Mouse (Mus musculus) frontal cortex, postnatal 36 days (tissue): ENCODE measurements around the gene Tnik.

Source experiments
- DNase-seq, 2 experiments: peaks; one replicate each; pipeline ENCODE4 v3.0.0; 2022; ENCODE audit warnings: low spot score in 2 of 2

The Tnik gene

DNA sequence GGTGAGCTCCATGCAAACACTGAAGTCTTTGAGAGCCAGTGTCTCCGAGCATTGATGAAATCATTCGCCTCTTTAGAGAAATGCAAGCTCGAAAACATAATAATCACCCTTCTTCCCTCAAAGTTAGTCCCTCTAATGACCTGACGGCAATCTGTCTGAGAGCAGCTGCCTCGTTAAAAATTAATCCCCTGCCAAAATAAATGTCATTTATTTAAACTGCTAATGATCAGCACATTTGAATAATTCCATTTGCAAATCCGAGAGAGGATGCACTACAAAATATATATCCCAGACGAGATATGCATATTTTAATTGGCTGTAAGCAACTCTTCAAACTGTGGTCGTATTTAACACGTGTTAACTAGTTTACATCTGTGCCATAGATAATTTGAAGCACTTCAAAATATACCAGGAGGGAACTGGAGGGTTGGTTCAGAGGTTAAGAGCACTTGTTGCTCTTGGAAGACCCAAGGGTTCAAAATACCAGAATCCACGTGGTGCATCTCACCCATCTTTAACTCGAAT is 281.4 kb downstream of the Tnik start:
- no peak for DNase-seq

DNA sequence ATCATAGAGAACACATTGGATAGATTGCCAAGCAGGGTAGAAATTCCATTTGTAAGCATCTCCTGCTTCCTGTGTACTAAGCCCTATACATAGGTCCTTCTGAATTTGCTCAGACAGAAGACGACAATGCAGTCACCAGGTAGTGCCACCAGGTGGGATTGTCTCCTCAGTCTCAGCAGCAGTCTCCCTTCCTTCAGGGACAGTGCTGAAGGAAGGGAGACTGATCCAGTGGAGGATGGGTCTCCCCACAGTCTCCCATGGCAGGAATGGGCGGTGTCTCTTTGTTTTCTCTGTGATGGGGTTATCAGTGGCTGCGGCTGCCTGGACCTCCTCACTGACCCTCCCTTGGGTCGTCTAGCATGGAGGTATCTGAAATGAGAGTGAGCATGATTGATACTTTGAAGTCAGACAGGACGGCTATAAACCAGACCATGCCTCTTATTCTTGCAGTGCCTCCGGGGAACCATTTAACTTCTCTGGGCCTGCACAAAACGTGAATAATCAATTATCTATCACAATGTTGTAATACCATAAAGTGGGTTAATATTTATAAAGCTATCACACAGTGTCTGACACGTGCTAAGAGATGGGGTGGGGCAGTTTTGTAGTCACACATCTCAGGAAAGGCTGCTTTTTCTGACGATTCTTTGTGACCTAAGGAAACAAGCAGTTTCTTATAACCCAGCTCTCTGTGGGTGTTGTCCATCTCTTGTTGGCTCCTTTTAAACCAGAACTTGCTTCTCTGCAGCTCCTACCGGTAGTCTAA is 285.1 kb downstream of the Tnik start:
- no peak for DNase-seq

DNA sequence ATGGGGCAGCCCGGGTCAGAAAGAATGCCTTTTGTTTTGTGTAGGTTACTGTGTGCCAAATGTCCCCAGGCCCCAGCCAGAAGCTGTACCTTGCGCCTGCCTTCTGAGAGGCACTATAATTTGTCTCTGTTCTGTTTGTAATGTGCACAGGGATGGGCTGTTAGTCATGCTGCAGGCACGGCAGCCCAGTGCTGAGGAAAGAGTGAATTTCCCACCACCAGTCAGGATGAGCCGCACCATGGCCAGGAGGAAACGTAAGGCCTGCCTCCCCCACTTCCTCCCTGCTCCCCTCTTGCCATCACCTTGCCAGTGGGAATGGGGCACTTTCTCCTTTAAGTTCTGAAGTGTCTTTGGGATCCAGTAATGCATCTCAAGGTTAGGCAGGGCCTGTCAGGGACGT is 286.4 kb downstream of the Tnik start:
- no peak for DNase-seq

DNA sequence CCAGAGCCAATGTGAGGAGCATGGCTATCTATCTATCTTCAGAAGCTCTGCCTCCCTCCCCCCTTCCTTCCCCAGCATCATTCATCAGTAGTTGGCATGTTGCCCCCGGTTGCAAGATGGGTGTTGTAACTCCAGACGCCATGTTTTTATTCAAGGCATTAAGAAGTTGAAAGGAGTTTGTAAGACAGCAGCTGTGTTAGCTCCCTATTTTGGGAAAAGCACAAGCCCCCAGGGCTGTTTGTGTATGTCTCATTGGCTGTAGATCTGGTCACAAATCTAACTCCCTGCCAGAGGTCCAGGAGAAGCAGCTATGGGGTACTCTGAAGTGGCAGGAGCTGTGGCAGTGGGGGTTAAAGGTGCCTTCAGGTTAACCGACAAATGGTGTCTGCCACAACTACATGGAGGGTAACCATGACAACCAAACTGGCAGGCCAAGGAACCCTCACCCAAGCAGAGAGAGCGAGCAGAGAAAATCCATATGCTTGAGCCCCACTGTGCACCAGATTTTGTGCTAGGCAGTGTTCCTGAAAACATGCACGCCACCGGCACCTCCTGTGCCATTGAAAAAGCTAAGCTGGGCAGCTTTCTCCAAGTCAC is 287.6 kb downstream of the Tnik start:
- DNase-seq = peak in 1 of 2 experiments; percentile 77

DNA sequence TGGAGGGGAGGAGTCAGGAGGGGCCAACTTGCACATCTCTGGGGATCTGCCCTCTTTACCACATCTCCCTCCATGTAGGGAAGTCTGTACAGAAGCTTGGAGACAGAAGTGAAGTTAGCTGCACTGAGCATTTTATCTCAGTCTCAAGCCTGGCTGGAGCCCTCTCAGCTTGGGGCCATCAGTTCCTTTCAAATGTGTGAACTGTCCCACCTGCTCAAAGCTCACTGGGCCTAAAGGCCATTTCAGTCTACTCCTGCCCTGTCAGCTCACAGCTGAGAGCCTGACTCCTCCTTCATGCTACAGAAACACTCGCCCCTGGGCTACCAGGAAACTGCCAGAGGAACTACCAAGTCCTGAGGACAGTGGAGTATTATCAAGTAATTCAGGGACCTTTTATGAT is 288.7 kb downstream of the Tnik start:
- no peak for DNase-seq

DNA sequence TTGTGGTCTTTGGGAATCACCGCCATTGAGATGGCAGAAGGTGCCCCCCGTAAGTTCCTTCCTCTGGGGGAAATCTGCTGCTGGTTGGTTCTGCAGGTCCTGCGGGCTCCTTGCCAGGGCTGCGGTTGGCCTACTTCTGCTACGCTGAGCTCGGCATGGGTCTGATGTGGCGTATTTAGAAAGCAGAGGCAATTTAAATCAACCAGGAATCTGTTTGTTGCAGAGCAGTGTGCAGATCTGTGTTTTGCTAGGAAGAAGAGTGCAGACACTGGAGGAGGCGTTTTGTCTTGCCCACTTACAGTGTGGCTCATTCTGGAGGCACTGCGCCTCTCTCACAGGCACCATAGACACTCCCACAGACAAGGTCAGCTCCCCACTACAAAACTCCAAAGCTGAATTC is 291.9 kb downstream of the Tnik start:
- DNase-seq = peak in 1 of 2 experiments; percentile 61

DNA sequence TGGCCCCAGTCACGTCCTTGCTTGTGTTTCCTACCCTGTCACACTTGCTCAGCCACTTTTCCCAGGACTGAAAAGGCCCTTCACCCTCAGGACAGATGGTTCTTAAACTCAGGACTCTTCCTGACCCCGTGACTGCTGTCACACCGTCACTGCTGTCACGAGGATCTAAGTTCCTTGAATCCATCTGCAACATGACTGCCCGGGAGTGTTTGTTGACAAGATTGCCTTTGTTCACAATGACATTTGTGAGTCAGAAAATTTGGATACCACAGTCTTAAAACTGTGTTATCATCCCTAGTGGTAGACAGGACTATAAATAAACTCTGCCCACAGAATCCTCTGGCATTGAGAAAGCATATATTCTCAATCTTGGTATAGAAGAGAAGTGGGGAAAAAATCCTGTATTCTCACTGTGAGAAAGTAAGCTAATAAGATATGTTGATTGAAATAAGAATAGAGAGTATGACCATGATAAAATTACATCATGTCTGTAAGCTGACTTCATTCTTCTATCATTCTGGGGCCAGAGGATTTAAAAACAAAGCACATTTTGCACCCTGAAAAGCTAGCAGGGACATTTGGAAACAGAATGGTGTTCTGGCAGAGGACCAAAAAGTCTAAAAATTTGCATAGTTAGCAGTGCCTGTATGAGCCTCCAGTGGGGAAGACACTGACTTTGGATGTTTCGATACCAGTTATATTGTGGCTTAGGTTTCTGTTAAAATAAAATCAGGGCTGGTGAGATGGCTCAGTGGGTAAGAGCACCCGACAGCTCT is 293.0 kb downstream of the Tnik start:
- no peak for DNase-seq

DNA sequence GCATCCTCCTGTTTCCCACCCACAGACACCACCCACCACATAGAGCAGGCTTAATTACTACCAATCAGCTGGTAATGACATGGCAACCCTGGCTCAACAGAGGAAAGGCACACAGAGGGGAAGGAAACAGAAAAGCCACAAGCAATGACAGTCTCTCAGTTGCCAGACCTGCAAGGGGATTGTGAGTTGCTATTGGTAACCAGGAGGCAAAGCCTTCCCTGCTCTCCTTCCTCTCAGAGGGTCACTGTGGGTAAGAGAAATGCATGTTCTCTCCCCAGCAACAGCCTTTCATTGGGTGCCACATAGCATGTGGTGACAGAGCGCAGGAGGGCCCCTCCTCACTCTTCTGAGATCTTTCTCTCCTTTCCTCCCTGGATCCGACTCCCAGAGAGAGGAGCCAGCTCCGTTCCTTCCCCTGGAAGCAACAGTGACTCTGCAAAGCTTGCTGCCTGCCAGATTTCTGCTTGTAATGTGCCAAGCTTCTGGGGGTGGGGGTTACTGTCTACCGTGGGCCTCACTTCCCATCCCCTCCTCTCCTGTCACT is 295.4 kb downstream of the Tnik start:
- DNase-seq = peak; percentile 75 to 85

DNA sequence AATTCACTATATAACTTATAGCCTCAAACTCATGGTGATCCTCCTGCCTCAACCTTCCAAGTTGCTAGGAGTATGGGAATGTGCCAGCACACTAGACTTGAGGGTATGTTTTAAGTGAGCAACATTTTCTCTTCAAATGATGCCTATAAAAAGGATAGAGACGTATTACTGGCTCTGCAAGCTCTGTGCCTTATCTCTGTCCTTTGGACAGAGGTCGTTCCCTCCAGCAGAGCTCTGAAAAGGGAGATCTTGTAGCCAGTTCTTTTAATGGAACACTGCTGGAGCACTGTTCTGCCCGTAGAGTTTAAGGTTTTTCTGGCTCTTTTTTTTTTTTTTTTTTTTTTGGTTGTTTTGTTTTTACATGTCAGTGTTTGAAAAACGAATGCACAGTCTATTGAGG is 298.4 kb downstream of the Tnik start:
- DNase-seq = no peak

DNA sequence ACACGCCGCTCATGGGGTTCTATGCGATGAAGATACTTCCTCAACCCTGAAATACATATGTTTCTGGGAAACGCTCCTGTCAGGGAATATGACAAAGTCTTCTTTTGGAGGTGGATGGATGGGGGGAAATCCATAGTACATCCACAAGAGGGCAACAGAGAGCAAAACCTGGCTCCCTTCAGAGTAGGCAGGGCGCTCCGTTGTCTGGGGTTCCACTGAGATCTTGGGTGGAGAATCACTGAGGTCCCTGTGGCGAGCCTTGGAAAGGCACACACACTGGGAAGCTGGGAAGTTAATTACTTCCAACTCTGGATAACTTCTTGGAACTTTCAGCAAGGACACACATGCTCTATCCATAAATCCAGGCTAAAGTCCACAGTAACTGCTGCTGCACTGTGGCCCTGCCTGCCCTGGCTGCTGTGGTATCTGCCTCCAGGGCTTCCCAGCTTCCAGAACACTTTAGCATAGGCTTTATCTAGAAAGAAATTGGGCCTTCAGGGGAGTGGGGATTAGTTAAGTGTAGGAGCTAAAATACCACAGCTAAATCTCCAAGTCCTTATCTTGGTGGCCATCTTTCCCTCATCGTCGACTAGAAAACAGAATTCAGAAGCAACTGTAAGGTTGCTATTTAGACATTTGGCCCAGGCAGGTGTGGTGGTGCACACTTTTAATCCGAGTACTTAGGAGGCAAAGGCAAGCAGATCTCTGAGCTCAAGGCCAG is 299.8 kb downstream of the Tnik start:
- no peak for DNase-seq

DNA sequence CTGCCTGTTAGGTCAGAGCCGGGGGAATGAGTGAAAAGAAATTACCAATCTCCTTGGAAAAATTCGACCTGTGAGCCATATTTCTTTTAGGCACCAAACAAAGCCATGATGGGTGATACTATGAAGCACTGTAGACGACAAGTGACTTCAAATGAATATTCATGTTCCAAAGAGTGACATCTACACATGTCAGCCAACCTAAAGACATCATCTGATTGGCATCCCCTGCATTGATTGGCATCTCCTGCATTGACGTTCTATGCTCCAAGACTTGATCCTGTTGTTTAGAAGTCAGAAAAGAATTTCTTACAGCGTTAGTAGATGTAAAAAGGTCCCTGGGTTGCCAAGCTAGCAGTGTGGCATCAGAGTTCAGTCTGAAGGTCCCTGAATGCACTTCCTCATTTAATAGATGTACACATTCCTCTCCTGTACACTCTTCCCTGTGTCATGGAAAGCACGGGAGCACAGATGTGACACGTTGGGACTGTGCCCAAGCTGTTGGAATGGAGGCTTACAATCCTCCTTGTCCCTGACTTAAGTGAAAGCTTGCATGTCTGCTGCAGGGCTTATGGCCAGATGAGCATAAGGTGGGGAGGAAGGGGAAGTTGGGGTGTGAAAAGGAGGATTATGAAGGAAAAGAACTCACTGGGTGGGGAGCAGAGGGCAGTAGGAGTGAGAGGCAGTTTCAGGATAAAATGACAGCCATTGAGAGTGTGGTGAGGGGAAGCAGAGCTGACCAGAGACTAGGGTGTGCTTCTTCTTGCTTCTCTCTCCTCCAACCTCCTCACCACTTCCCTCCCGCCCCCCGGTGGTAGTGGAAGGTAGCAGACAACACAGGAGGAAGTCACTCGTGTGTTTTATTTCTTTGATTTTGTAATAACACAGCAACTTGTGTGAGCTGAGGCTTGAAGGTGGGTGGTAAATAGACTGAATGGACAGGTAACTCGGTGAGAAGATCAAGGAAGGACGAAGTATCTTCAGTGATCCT is 301.6 kb downstream of the Tnik start:
- peak; percentile 65 to 66 for DNase-seq

DNA sequence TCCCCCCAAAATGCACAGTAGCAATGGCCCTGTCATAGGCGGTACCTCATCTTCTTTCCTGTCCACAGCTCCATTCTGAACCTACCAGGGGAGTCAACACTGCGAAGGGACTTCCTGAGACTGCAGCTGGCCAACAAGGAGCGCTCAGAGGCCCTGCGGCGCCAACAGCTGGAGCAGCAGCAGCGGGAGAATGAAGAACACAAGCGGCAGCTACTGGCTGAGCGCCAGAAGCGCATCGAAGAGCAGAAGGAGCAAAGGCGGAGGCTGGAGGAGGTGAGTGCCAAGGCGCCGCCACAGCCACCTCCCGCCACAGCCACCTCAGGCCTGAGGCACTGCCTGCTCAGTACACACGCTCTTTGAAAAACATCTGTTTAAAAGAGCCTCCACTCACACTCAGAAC is 314.3 kb downstream of the Tnik start:
- DNase-seq = peak; percentile 67 to 68

DNA sequence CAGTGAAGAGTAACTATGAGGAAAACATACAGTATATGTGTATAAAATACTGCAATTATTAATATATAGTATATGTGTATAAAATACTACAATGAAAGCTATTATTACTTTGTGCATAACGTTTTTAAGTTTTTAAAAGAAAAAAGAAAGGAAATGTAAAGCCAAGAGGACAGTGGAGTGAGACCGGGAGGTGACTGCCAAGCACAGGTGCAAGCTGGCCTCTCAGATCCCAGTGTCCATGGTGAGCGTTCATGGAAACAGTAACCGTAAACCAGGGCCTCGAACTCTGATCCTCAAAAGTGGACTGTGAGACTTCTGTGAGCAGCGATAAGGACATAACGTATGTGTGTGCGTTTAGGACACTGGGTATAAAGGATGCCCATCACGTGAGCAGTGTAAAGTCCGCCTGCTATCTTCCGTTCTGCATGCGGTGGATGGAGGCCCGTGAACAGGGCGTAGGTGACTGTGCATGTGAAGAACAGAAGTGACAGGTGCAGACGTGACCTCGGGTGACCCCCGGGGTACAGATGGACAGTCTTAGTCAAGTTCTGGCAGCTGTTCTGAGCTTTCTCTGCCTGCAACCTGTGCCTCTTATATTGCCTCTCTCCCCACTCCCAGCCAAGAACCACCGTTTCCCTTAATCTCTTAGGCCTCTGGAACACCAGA is 316.1 kb downstream of the Tnik start:
- DNase-seq = no peak

DNA sequence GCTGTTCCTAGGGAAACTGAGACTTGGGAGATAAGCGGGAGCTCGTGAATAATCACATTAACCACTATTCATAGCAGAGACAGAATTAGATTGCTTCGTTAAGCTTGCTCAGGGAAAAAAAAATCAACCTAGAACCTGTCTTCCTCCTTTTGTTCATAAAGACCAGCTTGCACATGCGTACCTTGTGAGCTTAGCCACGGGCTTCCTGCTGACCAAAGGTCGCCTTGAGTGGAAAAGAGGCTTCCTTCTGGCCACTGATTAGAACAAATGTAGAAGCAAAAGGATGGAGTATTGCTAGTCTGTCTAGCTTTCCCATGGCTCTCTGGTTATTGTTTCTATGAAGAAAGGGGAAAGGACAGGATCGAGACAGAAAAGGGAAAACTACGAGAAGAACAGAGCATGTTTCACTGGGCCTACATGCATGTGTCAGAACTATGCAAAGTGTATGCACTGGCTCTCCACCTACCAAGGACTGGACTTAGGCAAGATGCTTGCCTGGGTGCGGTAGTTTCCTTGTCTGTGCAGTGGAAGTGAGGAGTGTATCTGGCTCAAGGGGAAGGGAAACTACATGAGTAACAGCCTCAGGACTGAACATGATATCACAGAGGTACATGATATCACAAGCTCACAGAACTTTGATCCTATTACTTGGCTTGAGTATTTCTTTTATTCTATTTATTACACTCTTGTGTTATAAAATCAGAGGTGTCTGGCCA is 322.9 kb downstream of the Tnik start:
- no peak for DNase-seq

DNA sequence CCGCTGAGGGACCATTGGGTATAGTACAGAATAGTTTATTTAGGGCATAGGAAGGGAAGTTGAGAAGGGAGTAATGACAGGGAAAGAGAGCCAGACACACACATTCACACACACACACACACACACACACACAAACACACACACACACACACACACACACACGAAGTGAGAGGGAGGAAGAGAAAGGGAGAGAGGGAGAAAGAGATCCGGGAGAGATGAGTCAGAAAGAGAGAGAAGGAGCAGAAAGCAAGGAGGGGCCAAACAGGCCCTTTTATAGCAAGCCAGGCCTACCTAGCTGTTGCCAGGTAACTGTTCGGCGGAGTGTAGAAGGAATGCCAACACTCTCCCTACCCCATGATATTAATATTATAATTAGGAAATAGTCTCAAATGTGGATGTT is 324.8 kb downstream of the Tnik start:
- no peak for DNase-seq

DNA sequence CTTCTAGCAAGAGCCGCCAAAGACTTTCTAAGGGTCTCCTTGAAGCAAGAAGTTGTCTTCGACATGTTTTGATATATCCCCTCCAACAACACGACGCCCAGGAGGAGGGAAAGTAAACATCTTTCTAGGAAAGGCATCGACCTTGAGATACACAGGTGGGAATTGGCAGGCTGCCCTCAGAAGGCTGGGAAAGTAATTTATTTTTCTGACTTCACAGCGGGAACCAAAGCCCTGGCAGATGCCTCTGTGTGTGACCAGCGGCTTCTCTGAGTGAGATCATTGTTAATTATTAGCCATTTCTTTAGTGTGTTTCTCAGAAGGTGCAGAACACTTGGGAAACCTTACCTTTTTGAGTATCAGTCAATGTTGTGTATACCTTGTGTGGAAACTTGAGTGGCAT is 328.3 kb downstream of the Tnik start:
- DNase-seq = no peak

DNA sequence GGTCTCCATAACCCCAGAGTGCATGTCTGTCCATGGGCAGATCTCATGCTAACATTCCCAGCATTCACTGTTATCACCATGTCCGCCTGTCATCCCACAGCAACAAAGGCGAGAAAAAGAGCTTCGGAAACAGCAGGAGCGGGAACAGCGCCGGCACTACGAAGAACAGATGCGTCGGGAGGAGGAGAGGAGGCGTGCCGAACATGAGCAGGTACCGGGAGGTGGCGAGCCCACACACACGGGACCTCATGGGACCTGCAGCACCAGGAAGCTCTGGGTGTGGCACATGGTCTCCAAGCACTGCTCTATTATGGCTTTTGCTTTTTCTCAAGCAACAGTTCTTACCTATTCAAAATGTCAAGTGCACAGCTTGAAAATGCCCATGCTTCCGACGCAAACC is 330.9 kb downstream of the Tnik start:
- DNase-seq = no peak

DNA sequence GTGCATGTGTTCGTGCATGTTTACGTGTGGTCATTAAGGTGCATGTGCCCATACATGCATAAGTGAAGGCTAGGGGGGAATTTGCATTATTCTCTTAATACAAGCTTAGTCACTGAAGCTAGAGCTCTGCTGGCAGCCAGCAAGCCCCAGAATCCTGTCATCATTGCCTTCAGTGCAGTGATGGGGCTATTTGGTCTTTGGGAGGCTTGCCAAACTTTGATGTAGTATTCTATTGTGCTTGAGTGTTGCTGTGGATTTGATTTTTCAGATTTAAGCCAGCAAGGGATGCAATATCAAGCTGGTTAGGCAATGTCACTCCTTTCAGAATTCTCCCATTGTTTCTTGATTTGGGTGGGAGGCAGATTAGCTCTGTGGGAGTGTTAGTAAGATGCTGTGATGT is 336.5 kb downstream of the Tnik start:
- no peak for DNase-seq

DNA sequence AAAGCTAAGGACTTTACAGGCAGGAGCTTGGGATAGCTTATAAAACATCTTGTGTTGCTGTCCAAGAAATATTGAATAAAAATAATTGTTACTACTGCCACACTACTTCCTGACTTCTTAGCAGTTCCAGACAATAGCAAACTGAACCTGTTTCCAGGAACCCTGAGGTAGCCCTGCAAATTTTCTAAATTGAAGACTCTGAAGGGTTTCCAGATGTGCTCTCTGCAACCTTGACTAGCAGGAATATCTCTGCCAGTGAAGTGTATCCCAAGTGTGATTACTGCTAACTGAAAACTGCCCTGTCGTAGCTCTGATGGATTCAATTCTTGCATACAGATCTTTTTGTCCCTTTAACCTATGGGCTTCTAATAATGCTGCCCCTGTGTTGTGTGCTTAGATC is 343.7 kb downstream of the Tnik start:
- DNase-seq = no peak
